Mouse (Mus musculus) kidney, postnatal 4 days (tissue): Measurements from ENCODE around the gene Dnase1l1.

Source experiments
- DNase-seq, 2 experiments: peaks; one replicate each; pipeline ENCODE4 v3.0.0; 2021; ENCODE audit warnings: mixed read lengths in 2 of 2

Gene Dnase1l1

GRCm38 (mm10) chrX:74281732-74282394 lies at the start of gene Dnase1l1, which contains the start of gene Taz:
Gene Dnase1l1 (minus strand): TSS chrX:74282337.
Gene Taz (plus strand): TSS chrX:74281912.
- peak; percentile 80 to 89 for DNase-seq

- DNase-seq = no peak
Observed at GRCm38 (mm10) chrX:74330166-74330930, 48.2 kb upstream of the Dnase1l1 start.

GRCm38 (mm10) chrX:74329215-74329671 lies 47.1 kb upstream of the Dnase1l1 start:
- DNase-seq = no peak

- peak; percentile 77 to 85 for DNase-seq
Observed at GRCm38 (mm10) chrX:74328725-74329161, 46.6 kb upstream of the Dnase1l1 start, which contains the start of gene Plxna3. Gene Plxna3 (plus strand): TSS chrX:74329066.

- DNase-seq = peak; percentile 90 to 94
Observed at GRCm38 (mm10) chrX:74312540-74313464, 30.7 kb upstream of the Dnase1l1 start, which contains the start of gene Fam50a. Gene Fam50a (plus strand): TSS chrX:74313033.

- peak; percentile 79 to 88 for DNase-seq
Observed at GRCm38 (mm10) chrX:74304867-74305700, 22.9 kb upstream of the Dnase1l1 start, which contains the start of gene Gdi1. Gene Gdi1 (plus strand): TSS chrX:74304998.

GRCm38 (mm10) chrX:74299721-74300120 lies 17.6 kb upstream of the Dnase1l1 start:
- DNase-seq = no peak

GRCm38 (mm10) chrX:74298348-74298747 lies 16.2 kb upstream of the Dnase1l1 start:
- no peak for DNase-seq

- peak; percentile 94 to 96 for DNase-seq
Observed at GRCm38 (mm10) chrX:74296538-74297448, 14.7 kb upstream of the Dnase1l1 start, which contains the start of gene Atp6ap1. Gene Atp6ap1 (plus strand): TSS chrX:74297097.

GRCm38 (mm10) chrX:74293431-74293830 lies 11.3 kb upstream of the Dnase1l1 start:
- DNase-seq = no peak

GRCm38 (mm10) chrX:74283092-74283437 lies 928 bp upstream of the Dnase1l1 start:
- DNase-seq = no peak

GRCm38 (mm10) chrX:74282395-74283091 lies 406 bp upstream of the Dnase1l1 start:
- DNase-seq = peak; percentile 87 to 92

- no peak for DNase-seq
Observed at GRCm38 (mm10) chrX:74281041-74281731, 951 bp downstream of the Dnase1l1 start.

GRCm38 (mm10) chrX:74277916-74278315 lies 4.2 kb downstream of the Dnase1l1 start:
- no peak for DNase-seq

GRCm38 (mm10) chrX:74273422-74274322 lies 8.5 kb downstream of the Dnase1l1 start:
- DNase-seq = no peak

- DNase-seq = peak; percentile 42 to 65
Observed at GRCm38 (mm10) chrX:74270902-74271551, 11.1 kb downstream of the Dnase1l1 start.
